Mouse (Mus musculus) bone marrow, adult 2 months (tissue): ENCODE results near the gene Oscp1. TPM values are rescaled to one million over a fixed set of nuclear protein-coding genes. Genes with fewer than 3 reads are reported as not detected.

Source experiments
- H3K27ac ChIP-seq: fragments of 200-500 bp; 2 replicates; pipeline ENCODE4 v1.5.1; 2012; ENCODE audit warnings: low read depth, mild to moderate bottlenecking, control low read depth, inconsistent platforms, low read length; ENCODE audit not compliant: control insufficient read depth, poor library complexity, insufficient read depth
- H3K4me1 ChIP-seq: fragments of 200-500 bp; 2 replicates; pipeline ENCODE4 v1.6.1; 2011; ENCODE audit warnings: low read length; ENCODE audit not compliant: control insufficient read depth, insufficient read depth
- H3K4me3 ChIP-seq: fragments of 200-500 bp; replicated peaks from 2 replicates; pipeline ENCODE3; 2011; ENCODE audit warnings: mild to moderate bottlenecking, low read depth, low read length, control low read depth; ENCODE audit not compliant: control insufficient read depth
- CTCF ChIP-seq: fragments of 200-500 bp; IDR thresholded peaks from 2 replicates; pipeline ENCODE4 v1.5.1; 2011; ENCODE audit warnings: low read length, control low read depth; ENCODE audit not compliant: control insufficient read depth, insufficient read depth
- POLR2A ChIP-seq: fragments of 200-500 bp; IDR thresholded peaks from 2 replicates; pipeline ENCODE4 v1.6.1; 2011; ENCODE audit warnings: low read depth, mild to moderate bottlenecking, control low read depth, low read length, borderline replicate concordance; ENCODE audit not compliant: control insufficient read depth
- WGBS: fragments of 180-500 bp; shearing (Covaris S2); methylation state at CpG from one replicate; pipeline ENCODE4 v1.1.7; 2018; 5-methylcytosine and 5-hydroxymethylcytosine counted together
- polyA plus RNA-seq: library from polyadenylated mRNA; stranded (reverse); fragments of >200 nt; gene quantifications from 2 replicates; pipeline ENCODE4 v1.2.4, GENCODE M21; 2011; ENCODE audit warnings: low replicate concordance; ENCODE audit not compliant: missing spikeins, insufficient read depth, insufficient read length

Oscp1 gene
- polyA plus RNA-seq, 1 experiment = 8.2 TPM

DNA sequence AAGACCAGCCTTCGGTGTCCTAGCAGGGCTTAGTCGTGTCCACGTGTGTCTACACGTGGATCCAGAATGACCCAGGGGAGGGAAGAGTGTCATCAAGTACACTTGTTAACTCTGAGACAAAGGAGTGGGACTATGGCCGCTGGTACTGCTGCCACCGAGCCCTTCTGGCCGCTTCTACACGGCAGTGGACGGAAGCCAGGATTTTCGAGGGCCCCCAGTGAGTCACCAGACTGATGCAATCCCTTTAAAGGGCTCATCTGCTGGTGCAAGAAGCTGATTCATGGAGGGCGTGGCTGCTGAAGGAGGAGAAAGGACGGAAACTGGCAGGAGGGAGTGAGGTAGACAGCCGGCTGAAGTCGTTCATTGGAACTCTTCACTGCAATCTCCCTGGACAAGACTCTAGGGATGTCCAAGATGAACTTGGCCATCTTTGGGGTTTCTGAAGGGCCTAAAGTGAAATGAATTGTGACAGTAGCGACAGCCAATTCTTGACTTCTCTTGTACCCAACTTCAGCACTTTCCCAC is 44.8 kb downstream of the Oscp1 start:
- Histone ChIP-seq H3K4me1 (peaks cover 3% of the 10 kb centered on the region; the same call in 1 of the 2 replicates), H3K27ac (peak overlapping the region; percentile 84), H3K4me3 (peak overlapping the region; percentile 63)
- under 1% methylated on average over 15 of the region's 15 CpGs for WGBS
- TF ChIP-seq POLR2A (0 out of 2 replicates have a peak, but pooled peaks have one; percentile 56), CTCF (no peak)

- Histone ChIP-seq H3K4me3 (peak within 1 kb of the TSS; percentile 75), H3K27ac (peak within 1 kb of the TSS; percentile 84), H3K4me1 (peaks cover 3% of the 10 kb centered on the region; the same call in 1 of the 2 replicates)
- TF ChIP-seq CTCF = peak; percentile 61
- TF ChIP-seq POLR2A = peak; percentile 77; the same call in 1 of the 2 replicates
- under 1% methylated on average over 34 of the region's 34 CpGs for WGBS
Measured at GRCm38 (mm10) chr4:126103590-126104068, 45.3 kb downstream of the Oscp1 start, which contains the start of gene Stk40. Gene Stk40, plus strand, starts transcription at chr4:126103957.

GRCm38 (mm10) chr4:126104261-126105075 is 46.1 kb downstream of the Oscp1 start:
- peak overlapping the region; percentile 75 for H3K4me3 ChIP-seq
- peaks cover 1% of the 10 kb centered on the region; the same call in 1 of the 2 replicates for H3K4me1 ChIP-seq
- under 1% methylated on average over 33 of the region's 34 CpGs for WGBS
- H3K27ac ChIP-seq = peak overlapping the region; percentile 84
- TF ChIP-seq CTCF (no peak), POLR2A (no peak)

DNA sequence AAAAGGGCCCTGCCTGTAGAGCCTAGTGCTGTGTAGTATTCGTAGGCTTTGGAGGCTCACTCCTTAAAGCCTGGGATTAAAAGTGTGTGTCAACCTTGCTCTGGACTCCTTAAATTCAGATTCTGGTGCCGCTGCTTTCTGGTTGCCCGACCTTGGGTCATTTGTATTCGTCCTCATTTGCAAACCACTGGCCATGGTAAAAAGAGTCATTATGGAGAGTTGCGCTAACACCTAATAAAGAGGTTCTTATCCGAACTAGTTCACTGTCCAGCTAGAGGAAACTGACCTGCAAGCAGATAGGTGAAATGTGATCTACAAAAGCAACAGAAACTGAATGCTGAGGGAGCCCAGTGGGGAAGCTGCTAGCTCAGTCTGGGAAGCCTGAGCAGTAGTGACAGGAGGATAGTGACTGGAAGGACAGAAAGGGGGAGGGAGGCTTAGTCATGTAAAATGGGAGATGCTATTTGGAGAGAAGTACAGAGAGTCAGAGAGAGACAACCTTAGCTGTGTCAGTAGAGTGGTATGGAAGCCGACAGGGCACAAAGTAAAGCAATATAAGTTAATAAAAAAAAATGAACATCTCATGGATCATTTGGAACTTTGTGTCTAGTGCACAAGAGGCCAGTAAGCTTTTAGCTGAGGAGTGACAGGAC is 46.9 kb downstream of the Oscp1 start:
- Histone ChIP-seq H3K4me3 (no peak overlapping the region), H3K27ac (no peak overlapping the region), H3K4me1 (peaks cover 7% of the 10 kb centered on the region; the same call in 1 of the 2 replicates)
- no peak for TF ChIP-seq POLR2A
- TF ChIP-seq CTCF = no peak
- 76% methylated on average over 7 of the region's 7 CpGs for WGBS

- WGBS = 50% methylated on average over 8 of the region's 8 CpGs
- no peak overlapping the region for H3K4me3 ChIP-seq
- no peak for TF ChIP-seq POLR2A
- no peak for TF ChIP-seq CTCF
- peaks cover 8% of the 10 kb centered on the region; the same call in 1 of the 2 replicates for H3K4me1 ChIP-seq
- no peak overlapping the region for H3K27ac ChIP-seq
Measured at GRCm38 (mm10) chr4:126108061-126108740, 49.8 kb downstream of the Oscp1 start.

DNA sequence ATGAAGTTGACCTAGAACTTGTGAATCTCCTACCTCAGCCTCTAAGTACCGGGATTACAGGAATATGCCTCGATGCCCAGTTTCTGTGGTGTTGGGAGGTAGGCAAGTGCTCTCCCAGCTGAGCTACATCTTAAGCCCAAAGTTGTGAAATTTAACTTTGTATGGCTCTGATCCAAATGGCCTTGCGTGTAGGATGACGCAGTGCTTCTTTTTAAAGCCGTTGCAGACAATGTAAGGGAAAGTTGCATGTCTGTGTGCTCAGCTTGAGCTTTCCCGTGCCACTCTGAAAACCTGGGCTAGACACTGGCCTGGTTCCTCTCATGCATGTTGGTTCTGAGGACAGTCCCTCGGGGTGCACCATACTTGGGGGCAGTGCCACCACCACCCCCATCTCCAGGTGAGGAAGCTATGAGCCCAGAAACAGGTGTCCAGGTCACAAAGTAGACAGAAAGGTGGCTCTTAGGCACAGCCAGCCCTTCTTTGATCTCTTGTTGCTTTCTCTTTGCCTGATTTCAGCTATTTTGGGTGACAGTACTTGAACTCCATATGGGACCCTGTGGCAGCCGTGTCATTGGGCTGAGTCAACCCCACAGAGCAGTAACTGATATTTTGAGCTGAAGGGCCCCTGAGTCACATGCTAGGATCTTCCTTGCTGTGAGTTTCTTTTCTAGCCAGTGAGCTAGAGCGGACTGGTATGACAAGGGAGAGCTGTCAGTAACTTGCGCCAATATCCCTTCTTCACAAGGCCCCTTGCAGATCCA is 51.4 kb downstream of the Oscp1 start:
- Histone ChIP-seq H3K4me3 (peak overlapping the region; percentile 1), H3K4me1 (peaks cover 8% of the 10 kb centered on the region; the same call in 1 of the 2 replicates), H3K27ac (peak overlapping the region; percentile 96)
- WGBS = 40% methylated on average over 10 of the region's 10 CpGs
- TF ChIP-seq POLR2A (no peak), CTCF (no peak)
